Mouse (Mus musculus) kidney, adult 2 months (tissue): ENCODE measurements around the gene Ccdc144b.

Experiments
- CTCF ChIP-seq: fragments of 200-500 bp; conservative IDR thresholded peaks from 2 replicates; pipeline ENCODE4 v1.5.1; 2011; ENCODE audit warnings: low read depth, mild to moderate bottlenecking, control low read depth, low read length, moderate library complexity, mixed read lengths; ENCODE audit not compliant: insufficient read depth, insufficient read length
- POLR2A ChIP-seq: fragments of 200-500 bp; IDR thresholded peaks from one replicate; pipeline ENCODE4 v1.6.1; 2011; ENCODE audit warnings: low read depth, low read length, control low read depth

DNA sequence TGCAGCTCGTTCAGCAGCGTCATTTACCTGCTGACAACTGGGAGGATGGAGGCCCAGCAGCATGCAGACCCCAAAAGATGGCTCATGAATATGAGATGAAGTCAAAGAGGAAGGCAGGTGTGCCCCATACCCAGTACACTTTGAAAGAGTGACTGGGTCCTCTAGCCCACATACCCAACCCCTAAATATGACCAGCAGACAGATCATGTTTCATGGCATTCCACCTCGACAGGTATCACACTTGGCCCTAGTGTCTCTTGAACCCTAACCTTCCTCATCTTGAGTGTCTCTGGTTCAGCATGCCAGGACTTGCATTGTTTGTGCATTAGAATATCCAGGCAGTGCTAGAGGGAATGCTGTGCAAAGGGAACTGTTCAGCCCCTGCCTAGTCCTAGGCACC is 24.0 kb upstream of the Ccdc144b start:
- TF ChIP-seq CTCF (no peak), POLR2A (no peak)
